Mouse (Mus musculus) bone marrow, adult 2 months (tissue): Measurements from ENCODE around the gene Dnase1l2.

Source experiments
- CTCF ChIP-seq: fragments of 200-500 bp; IDR thresholded peaks from 2 replicates; pipeline ENCODE4 v1.5.1; 2011; ENCODE audit warnings: low read length, control low read depth; ENCODE audit not compliant: control insufficient read depth, insufficient read depth
- POLR2A ChIP-seq: fragments of 200-500 bp; IDR thresholded peaks from 2 replicates; pipeline ENCODE4 v1.6.1; 2011; ENCODE audit warnings: low read depth, mild to moderate bottlenecking, control low read depth, low read length, borderline replicate concordance; ENCODE audit not compliant: control insufficient read depth

DNA sequence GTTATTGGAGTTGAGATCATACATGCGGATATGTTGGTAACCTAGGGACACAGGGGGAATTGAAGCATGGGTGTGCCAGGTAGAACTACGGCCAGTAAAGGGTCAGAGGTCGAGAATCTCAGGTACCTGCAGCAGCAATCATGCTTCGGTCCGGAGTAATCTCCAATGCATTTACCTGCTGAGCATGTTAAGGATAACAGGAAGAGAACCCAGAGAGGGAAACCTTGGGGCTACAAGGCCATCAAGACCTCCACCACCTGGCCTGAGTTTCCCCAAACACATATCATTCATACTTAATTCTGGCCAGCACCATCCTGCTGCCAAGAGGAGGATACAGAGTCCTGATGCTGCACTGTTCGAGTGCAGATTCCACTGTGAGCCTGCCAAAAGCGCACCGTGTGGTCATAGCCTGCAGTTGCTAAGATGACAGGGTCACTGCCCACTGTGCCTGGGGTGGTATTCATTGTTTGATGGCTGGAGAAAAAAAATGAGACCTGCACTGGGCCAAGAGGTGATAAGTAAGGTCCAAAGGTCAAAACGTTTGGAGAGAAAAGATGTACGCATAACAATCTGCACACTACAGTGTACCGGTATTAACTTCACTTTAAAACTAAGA is 35.2 kb upstream of the Dnase1l2 start:
- no peak for TF ChIP-seq POLR2A
- no peak for TF ChIP-seq CTCF
